ENCODE assay signal across 24 mouse cellular contexts in the genomic region with DNA sequence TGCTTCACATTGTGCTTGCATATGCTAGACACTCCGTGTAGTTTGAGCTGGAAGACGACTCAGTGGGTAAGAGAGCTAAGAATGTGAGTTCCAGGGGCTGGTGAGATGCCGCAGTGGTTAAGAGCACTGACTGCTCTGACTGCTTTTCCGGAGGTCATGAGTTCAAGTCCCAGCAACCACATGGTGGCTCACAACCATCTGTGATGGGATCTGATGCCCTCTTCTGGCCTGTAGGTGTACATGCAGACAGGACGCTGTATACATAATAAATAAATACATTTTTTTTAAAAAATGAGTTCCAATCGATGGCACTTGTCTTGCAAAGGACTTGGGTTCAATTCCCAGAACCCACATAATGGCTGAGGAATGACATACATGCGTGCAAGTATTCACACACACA. TPM values are rescaled to one million over a fixed set of nuclear protein-coding genes. Genes with fewer than 3 reads are reported as not detected.
DNase-seq lines count a peak whose midpoint lies in the region; ATAC-seq and TF ChIP-seq lines count a peak whose summit lies in the region.
"Had no signal": no experiment of that assay in that cellular context is flagged by ENCODE, and none has a peak within 500 bp of the region (broad histone marks: within the 10 kb centered on the region; RNA-seq: fewer than 3 reads in every experiment).

No protein-coding gene starts in this region.

- H3K79me2 ChIP-seq in MEL (ENCODE audit: control insufficient read depth, insufficient read depth, low read length, poor library complexity) = no peaks in the 10 kb centered on the region

- H3K27ac ChIP-seq in forebrain, postnatal 0 days (ENCODE audit: low read depth, low read length) = no peak overlapping the region
- H3K27ac ChIP-seq in forebrain, embryonic 14.5 days (ENCODE audit: low read depth, low read length) = no peak overlapping the region
- no peak overlapping the region for H3K27ac ChIP-seq in kidney, adult 2 months (ENCODE audit: insufficient read depth, low read depth, low read length)
- no peak overlapping the region for H3K27ac ChIP-seq in liver, postnatal 0 days (ENCODE audit: low read depth)
- H3K27ac ChIP-seq in liver, embryonic 11.5 days (ENCODE audit: low read depth, low read length) = no peak overlapping the region
- H3K27ac ChIP-seq in MEL (ENCODE audit: control insufficient read depth, low read depth, low read length) = no peak overlapping the region
- H3K27ac ChIP-seq: forebrain, embryonic 10.5 days; heart, embryonic 10.5 days; hindbrain, embryonic 10.5 days; limb, embryonic 15.5 days; midbrain, embryonic 15.5 days; neural tube, embryonic 13.5 days had no signal

- no peak overlapping the region for H3K4me2 ChIP-seq in forebrain, postnatal 0 days (ENCODE audit: low read depth)
- H3K4me2 ChIP-seq in forebrain, embryonic 14.5 days (ENCODE audit: low read length) = no peak overlapping the region
- no peak overlapping the region for H3K4me2 ChIP-seq in liver, postnatal 0 days (ENCODE audit: low read depth, low read length)
- H3K4me2 ChIP-seq in liver, embryonic 11.5 days = no peak overlapping the region
- H3K4me2 ChIP-seq: limb, embryonic 15.5 days; lung, embryonic 14.5 days; midbrain, embryonic 15.5 days; neural tube, embryonic 13.5 days had no signal

- TF ChIP-seq RAD21 in MEL (IDR thresholded peaks at IDR 0.05; ENCODE audit: low read depth, low read length) = no peak; the same call in 1 of the 2 replicates

- H3K9me3 ChIP-seq in forebrain, postnatal 0 days (ENCODE audit: low read length) = no peaks in the 10 kb centered on the region
- no peaks in the 10 kb centered on the region for H3K9me3 ChIP-seq in forebrain, embryonic 14.5 days (replicated peaks; ENCODE audit: control insufficient read depth, low read length)
- no peaks in the 10 kb centered on the region for H3K9me3 ChIP-seq in liver, postnatal 0 days (ENCODE audit: low read length)
- H3K9me3 ChIP-seq in liver, embryonic 11.5 days (ENCODE audit: control insufficient read depth, low read length) = no peaks in the 10 kb centered on the region
- H3K9me3 ChIP-seq in MEL (replicated peaks; ENCODE audit: insufficient read depth, low read length) = no peaks in the 10 kb centered on the region
- H3K9me3 ChIP-seq: forebrain, embryonic 10.5 days; heart, embryonic 10.5 days; hindbrain, embryonic 10.5 days; limb, embryonic 15.5 days; midbrain, embryonic 15.5 days; neural tube, embryonic 13.5 days had no signal

- no peaks in the 10 kb centered on the region for H3K4me1 ChIP-seq in forebrain, postnatal 0 days (ENCODE audit: insufficient read depth)
- no peaks in the 10 kb centered on the region for H3K4me1 ChIP-seq in forebrain, embryonic 14.5 days (ENCODE audit: control insufficient read depth, insufficient read depth, low read length)
- H3K4me1 ChIP-seq in kidney, adult 2 months (ENCODE audit: control insufficient read depth, insufficient read depth, low read length) = peaks cover 14% of the 10 kb centered on the region; the same call in 1 of the 2 replicates
- no peaks in the 10 kb centered on the region; the same call in none of the 2 replicates for H3K4me1 ChIP-seq in liver, postnatal 0 days (ENCODE audit: insufficient read depth)
- no peaks in the 10 kb centered on the region for H3K4me1 ChIP-seq in liver, embryonic 11.5 days (replicated peaks; ENCODE audit: control insufficient read depth, insufficient read depth, low read length)
- H3K4me1 ChIP-seq in MEL (ENCODE audit: control insufficient read depth in 1 of 2, insufficient read depth in 2 of 2, low read length in 2 of 2) = no peaks in the 10 kb centered on the region
- H3K4me1 ChIP-seq: forebrain, embryonic 10.5 days; hindbrain, embryonic 10.5 days; midbrain, embryonic 15.5 days; neural tube, embryonic 13.5 days had no signal

- TF ChIP-seq CTCF in forebrain, postnatal 0 days (IDR thresholded peaks at IDR 0.05; ENCODE audit: low read depth) = peak; percentile 43
- TF ChIP-seq CTCF in kidney, adult 2 months (conservative IDR thresholded peaks at IDR 0.05; ENCODE audit: insufficient read depth, insufficient read length, low read depth, low read length) = peak; percentile 37
- TF ChIP-seq CTCF in liver, postnatal 0 days (IDR thresholded peaks at IDR 0.05; ENCODE audit: low read depth) = peak; percentile 43
- peak; percentile 21 to 40 (median 27); a peak in 5 of 6 replicates for TF ChIP-seq CTCF in MEL (IDR thresholded peaks at IDR 0.05 in 2 of 3, conservative IDR thresholded peaks at IDR 0.05 in 1 of 3; ENCODE audit: control insufficient read depth in 1 of 3, insufficient read depth in 1 of 3, low read depth in 2 of 3, low read length in 3 of 3, poor library complexity in 1 of 3, severe bottlenecking in 1 of 3)

- no peaks in the 10 kb centered on the region for H3K36me3 ChIP-seq in forebrain, postnatal 0 days (ENCODE audit: insufficient read depth)
- no peaks in the 10 kb centered on the region for H3K36me3 ChIP-seq in forebrain, embryonic 14.5 days (ENCODE audit: control insufficient read depth, insufficient read depth, low read length)
- no peaks in the 10 kb centered on the region for H3K36me3 ChIP-seq in kidney, adult 2 months (ENCODE audit: control insufficient read depth, insufficient read depth, low read length)
- H3K36me3 ChIP-seq in liver, postnatal 0 days (replicated peaks; ENCODE audit: insufficient read depth, low read length) = no peaks in the 10 kb centered on the region
- H3K36me3 ChIP-seq in liver, embryonic 11.5 days (ENCODE audit: control insufficient read depth, insufficient read depth, low read length) = no peaks in the 10 kb centered on the region
- no peaks in the 10 kb centered on the region for H3K36me3 ChIP-seq in MEL (ENCODE audit: control insufficient read depth in 1 of 2, insufficient read depth in 2 of 2, low read length in 2 of 2)
- H3K36me3 ChIP-seq: forebrain, embryonic 10.5 days; heart, embryonic 10.5 days; hindbrain, embryonic 10.5 days; limb, embryonic 15.5 days; midbrain, embryonic 15.5 days; neural tube, embryonic 13.5 days had no signal

- no peak for ATAC-seq in forebrain, postnatal 0 days
- no peak for ATAC-seq in forebrain, embryonic 14.5 days
- ATAC-seq in liver, postnatal 0 days = no peak
- ATAC-seq in liver, embryonic 11.5 days (replicated peaks; ENCODE audit: low FRiP score) = no peak

- TF ChIP-seq EP300 in liver, postnatal 0 days (IDR thresholded peaks at IDR 0.05; ENCODE audit: low read depth) = no peak
- TF ChIP-seq EP300 in MEL (IDR thresholded peaks at IDR 0.05; ENCODE audit: low read depth in 1 of 2, low read length in 2 of 2) = no peak

- no peak overlapping the region for H3K9ac ChIP-seq in forebrain, postnatal 0 days
- no peak overlapping the region for H3K9ac ChIP-seq in forebrain, embryonic 14.5 days (ENCODE audit: low read length)
- no peak overlapping the region for H3K9ac ChIP-seq in liver, postnatal 0 days (replicated peaks)
- no peak overlapping the region for H3K9ac ChIP-seq in liver, embryonic 11.5 days (ENCODE audit: low read depth, low read length)
- H3K9ac ChIP-seq in MEL (ENCODE audit: control insufficient read depth, low read depth, low read length, poor library complexity, severe bottlenecking) = no peak overlapping the region
- H3K9ac ChIP-seq: limb, embryonic 15.5 days; lung, embryonic 14.5 days; midbrain, embryonic 15.5 days; neural tube, embryonic 13.5 days had no signal

- H3K4me3 ChIP-seq in forebrain, postnatal 0 days (ENCODE audit: low read depth, low read length) = no peak overlapping the region
- no peak overlapping the region for H3K4me3 ChIP-seq in forebrain, embryonic 14.5 days (ENCODE audit: low read depth, low read length)
- H3K4me3 ChIP-seq in kidney, adult 2 months (ENCODE audit: insufficient read depth, low read depth, low read length) = no peak overlapping the region
- H3K4me3 ChIP-seq in liver, postnatal 0 days (ENCODE audit: low read depth, low read length) = no peak overlapping the region
- no peak overlapping the region for H3K4me3 ChIP-seq in liver, embryonic 11.5 days (ENCODE audit: low read depth, low read length)
- no peak overlapping the region for H3K4me3 ChIP-seq in MEL (ENCODE audit: control insufficient read depth in 1 of 2, insufficient read depth in 1 of 2, low read depth in 2 of 2, low read length in 2 of 2)
- H3K4me3 ChIP-seq: forebrain, embryonic 10.5 days; heart, embryonic 10.5 days; hindbrain, embryonic 10.5 days; limb, embryonic 15.5 days; midbrain, embryonic 15.5 days; myocyte; neural tube, embryonic 13.5 days had no signal

- 89% methylated on average over 7 of the region's 7 CpGs for WGBS in forebrain, postnatal 0 days
- 83% methylated on average over 7 of the region's 7 CpGs for WGBS in forebrain, embryonic 14.5 days
- WGBS in kidney, adult 2 months = 81% methylated on average over 7 of the region's 7 CpGs
- 76% methylated on average over 7 of the region's 7 CpGs for WGBS in liver, postnatal 0 days (ENCODE audit: insufficient replicate concordance)
- WGBS in liver, embryonic 11.5 days = 76% methylated on average over 7 of the region's 7 CpGs

- H3K27me3 ChIP-seq in forebrain, postnatal 0 days (ENCODE audit: insufficient read depth, low read length) = no peaks in the 10 kb centered on the region
- no peaks in the 10 kb centered on the region for H3K27me3 ChIP-seq in forebrain, embryonic 14.5 days (replicated peaks; ENCODE audit: control insufficient read depth, insufficient read depth, low read length)
- no peaks in the 10 kb centered on the region for H3K27me3 ChIP-seq in kidney, adult 2 months (replicated peaks; ENCODE audit: control insufficient read depth, insufficient read depth, low read length)
- H3K27me3 ChIP-seq in liver, postnatal 0 days (ENCODE audit: insufficient read depth, low read length) = no peaks in the 10 kb centered on the region
- no peaks in the 10 kb centered on the region for H3K27me3 ChIP-seq in liver, embryonic 11.5 days (replicated peaks; ENCODE audit: control insufficient read depth, insufficient read depth, low read length)
- peaks cover 0 to 1% of the 10 kb centered on the region in 2 experiments; a peak in 1 of 4 replicates for H3K27me3 ChIP-seq in MEL (ENCODE audit: control insufficient read depth in 1 of 2, insufficient read depth in 2 of 2, low read length in 2 of 2)
- H3K27me3 ChIP-seq: CH12.LX; limb, embryonic 15.5 days; midbrain, embryonic 15.5 days; neural tube, embryonic 13.5 days had no signal

- no peak for DNase-seq in forebrain, postnatal 0 days
- DNase-seq in forebrain, embryonic 14.5 days (ENCODE audit: low spot score) = no peak
- DNase-seq in kidney, adult 2 months = no peak
- DNase-seq in kidney, postnatal 14 days = no peak
- DNase-seq in liver, postnatal 0 days = no peak
- DNase-seq in liver, embryonic 11.5 days (ENCODE audit: low spot score) = no peak
- peak; percentile 42 for DNase-seq in MEL (ENCODE audit: low read depth, low spot score)
- DNase-seq in thymus, postnatal 25 days = no peak
- DNase-seq: B cell, adult 2 months; right cerebral cortex, postnatal 25 days; spleen, adult 18-20 months; thymus, postnatal 4 days had no signal

- no peak for TF ChIP-seq POLR2A in kidney, adult 2 months (IDR thresholded peaks at IDR 0.05; ENCODE audit: low read depth, low read length)
- no peak for TF ChIP-seq POLR2A in MEL (IDR thresholded peaks at IDR 0.05; ENCODE audit: control insufficient read depth in 1 of 2, insufficient read depth in 1 of 2, low read depth in 1 of 2, low read length in 2 of 2, poor library complexity in 1 of 2)

RNA-seq across cellular contexts. Expression of gene Gpr37l1, which starts 3.7 kb away (rescaled TPM):
- total RNA-seq in forebrain, postnatal 0 days (2014; rRNA removed) = 5.9 and 11.2 TPM in 2 replicates
- polyA plus RNA-seq in forebrain, postnatal 0 days (2015; fragmentation: Nextera tagmentation; extraction: Ambion mirVana) = 5.3 and 7.6 TPM in 2 replicates
- polyA plus RNA-seq in forebrain, embryonic 14.5 days (2014; fragmentation: Nextera tagmentation; extraction: Ambion mirVana) = 0.24 and 0.33 TPM in 2 replicates
- 0.75 and 0.98 TPM in 2 replicates for polyA plus RNA-seq in kidney, adult 2 months (2012; rRNA removed)
- not detected in 2 replicates for polyA plus RNA-seq in liver, postnatal 0 days (2015; fragmentation: Nextera tagmentation; extraction: Ambion mirVana)
- not detected in 2 replicates for polyA plus RNA-seq in liver, embryonic 11.5 days (2014; fragmentation: Nextera tagmentation; extraction: Ambion mirVana)
- not detected in 2 replicates for total RNA-seq in MEL (2012; rRNA removed)
- polyA plus RNA-seq in MEL (2012; ENCODE audit: insufficient read depth in 1 of 2, insufficient read length in 2 of 2, low read depth in 1 of 2, low replicate concordance in 2 of 2, missing spikeins in 1 of 2) = not detected
- total RNA-seq: CH12.LX; megakaryocyte-erythroid progenitor cell, adult 5-6 weeks had no signal
- polyA plus RNA-seq: embryonic facial prominence, embryonic 11.5 days; forebrain, embryonic 10.5 days; heart, embryonic 10.5 days; heart, embryonic 16.5 days; hindbrain, embryonic 10.5 days; limb, embryonic 15.5 days; lung, embryonic 14.5 days had no signal

RNA-seq across cellular contexts. Expression of gene Arl8a, which starts 24.6 kb away (rescaled TPM):
- total RNA-seq in forebrain, postnatal 0 days (2014; rRNA removed) = 315 and 344 TPM in 2 replicates
- 428 and 457 TPM in 2 replicates for polyA plus RNA-seq in forebrain, postnatal 0 days (2015; fragmentation: Nextera tagmentation; extraction: Ambion mirVana)
- polyA plus RNA-seq in forebrain, embryonic 14.5 days (2014; fragmentation: Nextera tagmentation; extraction: Ambion mirVana) = 213 and 251 TPM in 2 replicates
- polyA plus RNA-seq in kidney, adult 2 months (2012; rRNA removed) = 95.2 and 107 TPM in 2 replicates
- polyA plus RNA-seq in liver, postnatal 0 days (2015; fragmentation: Nextera tagmentation; extraction: Ambion mirVana) = 11.3 and 12.5 TPM in 2 replicates
- polyA plus RNA-seq in liver, embryonic 11.5 days (2014; fragmentation: Nextera tagmentation; extraction: Ambion mirVana) = 25.0 and 28.7 TPM in 2 replicates
- total RNA-seq in MEL (2012; rRNA removed) = 8.0 and 9.0 TPM in 2 replicates
- 10 to 100 TPM in 1 of 2 experiments, not detected in 1; 47.7 TPM for polyA plus RNA-seq in MEL (2012; ENCODE audit: insufficient read depth in 1 of 2, insufficient read length in 2 of 2, low read depth in 1 of 2, low replicate concordance in 2 of 2, missing spikeins in 1 of 2)

RNA-seq across cellular contexts. Expression of gene Ptpn7, which starts 38.7 kb away (rescaled TPM):
- 0.10 and 0.31 TPM in 2 replicates for total RNA-seq in forebrain, postnatal 0 days (2014; rRNA removed)
- 0.12 and 0.15 TPM in 2 replicates for polyA plus RNA-seq in forebrain, postnatal 0 days (2015; fragmentation: Nextera tagmentation; extraction: Ambion mirVana)
- 0.32 and 0.57 TPM in 2 replicates for polyA plus RNA-seq in forebrain, embryonic 14.5 days (2014; fragmentation: Nextera tagmentation; extraction: Ambion mirVana)
- 0.73 and 2.5 TPM in 2 replicates for polyA plus RNA-seq in kidney, adult 2 months (2012; rRNA removed)
- polyA plus RNA-seq in liver, postnatal 0 days (2015; fragmentation: Nextera tagmentation; extraction: Ambion mirVana) = 5.4 and 6.7 TPM in 2 replicates
- 42.1 and 43.0 TPM in 2 replicates for polyA plus RNA-seq in liver, embryonic 11.5 days (2014; fragmentation: Nextera tagmentation; extraction: Ambion mirVana)
- total RNA-seq in MEL (2012; rRNA removed) = 173 and 202 TPM in 2 replicates
- 100 to 1,000 TPM in 1 of 2 experiments, not detected in 1; 215 TPM for polyA plus RNA-seq in MEL (2012; ENCODE audit: insufficient read depth in 1 of 2, insufficient read length in 2 of 2, low read depth in 1 of 2, low replicate concordance in 2 of 2, missing spikeins in 1 of 2)
